Mouse (Mus musculus) gastrocnemius, postnatal 25 days (tissue): ENCODE measurements around the gene Maml1. TPM values are rescaled to one million over a fixed set of nuclear protein-coding genes. Genes with fewer than 3 reads are reported as not detected.
"Not testable (repeated sequence)": the region's sequence is repeated elsewhere in the genome, so short reads cannot be mapped to it uniquely, and the experiment has no call there.

ENCODE experiments used
- DNase-seq: peaks from one replicate; pipeline ENCODE4 v3.0.0; 2022
- long read RNA-seq, 2 experiments: library from polyadenylated mRNA; stranded (forward); transcript quantifications; one replicate each; pipeline ENCODE4 v2.0.0; 2021
- total RNA-seq, 2 experiments: library from RNA; stranded (reverse); gene quantifications; 1 replicate in 1 of 2; 2 replicates in 1 of 2; pipeline ENCODE4 v1.2.3; 2021

Gene Maml1
- total RNA-seq: 1 to 10 TPM; 5.1 to 5.8 TPM
- long read RNA-seq, experiment 1: 0 reads
- long read RNA-seq, experiment 2, partial matches to known transcripts: 0 of 1 reads
- long read RNA-seq, experiment 2, other reads (novel, unspliced or antisense): 1 of 1 reads

DNA sequence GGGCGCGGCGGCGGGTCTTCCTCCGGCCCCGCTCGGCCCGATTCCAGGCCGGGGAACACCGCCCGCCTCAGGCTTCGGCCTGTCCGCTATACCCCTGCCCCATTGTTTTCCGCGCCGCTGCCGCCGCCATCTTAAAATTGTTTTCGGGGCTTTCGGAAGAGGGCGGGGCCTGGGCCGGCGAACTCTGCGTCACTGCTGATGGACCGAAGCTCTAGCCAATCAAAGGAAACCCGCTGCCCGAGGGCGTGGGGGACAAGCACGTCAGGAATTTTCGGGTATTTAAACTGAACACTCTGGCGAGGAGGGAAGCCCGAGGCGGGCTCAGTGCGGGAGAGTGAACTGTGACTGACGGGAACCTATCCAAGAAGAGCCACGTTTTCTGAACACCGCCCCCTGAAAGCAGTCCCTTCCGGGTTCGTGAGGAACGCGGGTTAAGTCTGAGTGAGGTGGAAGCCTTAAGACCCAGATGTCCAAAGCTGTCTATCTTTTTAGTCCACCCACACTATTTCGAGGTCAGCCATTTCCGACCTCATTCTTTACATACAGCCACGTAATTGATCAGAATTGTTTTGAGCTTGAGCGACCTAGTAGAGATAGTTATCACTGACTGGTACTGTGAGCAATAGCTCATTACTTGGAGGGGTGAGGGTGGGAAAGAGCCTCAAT lies at the start of gene Maml1:
TSS of gene Maml1 (minus strand) at position 122 of the 666 bp plus-strand sequence.
- peak; percentile 96 for DNase-seq

GRCm38 (mm10) chr11:50336891-50337290 lies 44.8 kb upstream of the Maml1 start:
- no peak for DNase-seq

DNA sequence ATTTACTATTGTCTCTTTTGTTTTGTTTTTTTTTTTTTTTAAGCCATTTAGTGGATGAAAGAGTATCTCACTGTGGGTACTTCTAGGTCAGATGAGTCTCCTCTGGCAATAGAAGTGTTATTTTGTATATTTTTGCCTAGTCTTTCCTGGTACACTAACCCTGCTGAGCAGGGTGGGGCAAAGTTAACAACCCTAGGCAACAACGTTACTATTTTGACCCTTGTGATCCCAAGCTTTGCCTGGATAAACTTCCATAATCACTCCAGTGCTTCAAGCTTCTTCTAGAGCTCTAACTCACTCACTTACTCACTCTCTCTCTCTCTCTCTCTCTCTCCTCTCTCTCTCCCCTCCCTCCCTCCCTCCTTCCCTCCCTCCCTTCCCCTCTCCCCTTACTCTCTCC lies 44.0 kb upstream of the Maml1 start:
- DNase-seq: no peak

DNA sequence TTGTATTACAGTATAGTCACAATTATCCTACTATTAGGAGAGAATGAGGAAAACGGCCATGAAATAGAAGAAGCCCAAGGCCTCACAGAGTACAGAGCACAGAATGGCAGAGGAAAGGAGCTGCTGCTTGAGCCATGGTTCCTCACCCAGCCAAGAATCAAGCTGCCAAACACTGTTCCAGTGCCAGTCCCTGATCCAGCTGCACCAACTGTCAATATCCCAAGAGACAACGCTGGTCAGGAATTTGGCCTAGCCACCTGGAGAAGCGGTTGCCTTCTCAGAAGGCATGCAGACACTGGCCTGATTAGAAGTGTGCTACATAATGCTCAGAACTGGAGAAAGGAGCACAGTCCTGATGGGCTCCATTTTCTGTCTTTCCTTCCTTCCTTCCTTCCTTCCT lies 41.1 kb upstream of the Maml1 start:
- DNase-seq: peak; percentile 59

- no peak for DNase-seq
These were observed 37.3 kb upstream of the Maml1 start for GRCm38 (mm10) chr11:50329378-50329777.

GRCm38 (mm10) chr11:50328075-50328625 lies 36.0 kb upstream of the Maml1 start:
- DNase-seq: no peak

DNA sequence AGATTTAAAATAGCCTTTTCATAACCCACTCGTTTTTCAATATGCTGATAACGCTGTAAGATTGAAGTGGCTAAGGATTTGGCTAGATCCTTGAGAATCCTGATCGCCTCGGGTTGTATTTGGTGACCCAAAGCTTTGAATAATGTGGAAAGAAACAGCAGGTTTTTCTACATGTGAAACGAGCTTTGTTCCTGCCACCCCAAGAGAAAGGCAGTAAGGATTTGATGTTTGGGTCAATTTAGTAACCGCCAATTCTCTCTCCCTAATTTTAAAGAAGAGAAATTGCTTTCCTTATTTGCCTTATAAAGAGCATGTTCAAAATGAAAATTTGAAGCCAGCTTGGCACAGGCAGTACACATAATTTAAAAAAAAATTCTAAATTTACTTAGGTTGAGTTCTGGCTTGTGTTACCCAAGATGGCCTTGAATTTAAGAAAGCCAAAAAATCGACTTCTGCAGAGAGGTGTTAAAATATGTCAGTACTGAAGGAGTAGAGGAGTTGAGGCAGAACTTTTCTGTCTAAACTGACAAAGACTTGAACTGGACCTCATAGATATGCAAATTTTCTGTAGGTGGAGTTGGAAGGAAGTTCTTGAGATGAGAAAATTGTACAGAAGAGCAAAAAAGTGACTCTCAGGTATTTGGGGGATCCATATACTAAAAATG lies 34.3 kb upstream of the Maml1 start:
- DNase-seq: no peak

DNA sequence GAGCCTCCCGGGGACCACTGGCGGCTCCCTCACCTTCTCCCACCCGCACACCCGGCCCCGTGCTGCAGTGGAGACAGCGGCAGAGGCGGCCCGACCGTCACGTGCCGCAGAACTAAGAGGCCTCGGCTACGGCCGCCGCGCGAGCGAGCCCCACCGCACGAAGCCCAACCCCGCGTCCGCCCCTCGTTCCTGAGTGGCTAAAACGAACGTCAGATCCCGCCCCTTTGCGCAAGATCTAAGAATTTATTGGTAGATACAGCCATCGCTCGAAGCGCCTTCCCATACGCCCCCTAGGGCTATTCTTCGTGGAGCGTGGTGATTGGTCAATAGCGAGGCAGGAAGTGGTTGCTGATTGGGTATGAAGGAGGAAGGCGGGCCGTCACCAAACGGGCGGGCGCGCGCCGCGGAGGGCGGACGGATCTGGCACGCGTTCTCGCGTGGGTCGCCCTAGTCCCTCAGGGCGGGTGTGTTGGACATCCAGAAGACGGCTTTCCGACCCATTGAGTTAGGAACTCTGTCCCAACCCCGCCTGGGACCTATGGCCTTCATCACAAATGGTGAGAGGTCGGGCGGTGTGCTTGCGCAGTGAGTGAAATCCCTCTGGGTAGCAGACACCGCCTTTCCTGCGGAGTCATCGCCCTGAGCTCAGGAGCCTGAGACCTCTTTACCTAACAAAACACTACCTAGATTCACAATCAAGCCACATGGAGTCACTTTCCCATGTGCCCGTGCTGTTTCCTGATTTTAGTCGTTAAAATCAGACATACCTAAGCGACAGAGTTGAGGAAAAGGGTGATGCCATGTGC lies 33.6 kb upstream of the Maml1 start, which contains the start of gene Canx:
TSS of gene Canx (minus strand) at position 178 of the 806 bp plus-strand sequence.
- peak; percentile 97 for DNase-seq

DNA sequence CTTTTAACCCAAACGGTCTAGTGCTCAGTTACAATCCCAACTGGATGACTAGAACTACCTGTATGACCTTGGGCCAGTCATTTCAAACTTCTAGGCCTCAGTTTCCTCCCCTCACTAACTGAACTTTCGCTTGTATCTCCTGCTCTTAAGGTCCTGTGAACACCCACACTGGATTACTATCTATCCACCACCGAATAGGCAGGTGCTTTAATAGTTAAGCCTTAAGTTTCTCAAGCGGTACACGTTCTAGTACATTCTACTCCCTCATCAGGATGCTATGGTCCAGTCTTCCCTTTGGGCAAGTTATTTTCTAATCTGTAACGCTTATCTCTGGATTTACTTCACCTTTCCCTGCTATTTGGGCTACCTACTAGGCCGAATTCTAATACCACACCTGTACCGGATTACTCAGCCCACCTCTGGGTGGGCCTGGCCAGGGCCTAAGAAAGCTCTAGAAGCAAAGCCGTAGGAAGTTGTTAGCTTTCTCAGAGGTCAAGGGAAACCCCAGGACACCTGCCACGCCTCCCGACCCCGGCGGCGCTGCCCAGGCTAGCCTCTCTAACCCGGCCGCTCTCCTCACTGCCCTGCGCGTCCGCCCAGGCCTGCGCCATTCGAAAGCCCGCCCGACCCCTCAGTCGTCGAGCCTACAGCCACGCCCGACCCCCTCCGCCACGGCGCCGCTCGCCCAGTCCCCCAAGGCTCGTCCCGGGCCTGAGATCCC lies 32.8 kb upstream of the Maml1 start:
- no peak for DNase-seq

- DNase-seq: no peak
These were observed 31.7 kb upstream of the Maml1 start for GRCm38 (mm10) chr11:50323843-50324242.

- DNase-seq: no peak
These were observed 30.2 kb upstream of the Maml1 start for GRCm38 (mm10) chr11:50322345-50322744.

DNA sequence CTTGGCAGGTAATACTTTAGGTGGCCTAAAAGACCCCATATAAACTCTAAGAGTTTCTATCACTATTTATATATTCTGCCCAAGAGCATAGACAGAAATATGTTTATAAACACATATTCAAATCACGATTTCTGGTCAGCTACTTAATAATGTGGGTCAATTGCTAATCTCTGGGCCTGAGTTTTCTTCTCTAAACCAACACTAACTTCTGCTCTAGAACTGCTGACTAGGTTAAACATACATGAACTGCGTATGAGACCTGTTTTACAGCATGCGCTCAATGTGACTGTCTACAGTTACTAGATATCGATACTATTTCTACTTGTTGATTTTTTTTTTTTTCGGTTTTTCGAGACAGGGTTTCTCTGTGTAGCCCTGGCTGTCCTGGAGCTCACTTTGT lies 29.1 kb upstream of the Maml1 start:
- DNase-seq: no peak

DNA sequence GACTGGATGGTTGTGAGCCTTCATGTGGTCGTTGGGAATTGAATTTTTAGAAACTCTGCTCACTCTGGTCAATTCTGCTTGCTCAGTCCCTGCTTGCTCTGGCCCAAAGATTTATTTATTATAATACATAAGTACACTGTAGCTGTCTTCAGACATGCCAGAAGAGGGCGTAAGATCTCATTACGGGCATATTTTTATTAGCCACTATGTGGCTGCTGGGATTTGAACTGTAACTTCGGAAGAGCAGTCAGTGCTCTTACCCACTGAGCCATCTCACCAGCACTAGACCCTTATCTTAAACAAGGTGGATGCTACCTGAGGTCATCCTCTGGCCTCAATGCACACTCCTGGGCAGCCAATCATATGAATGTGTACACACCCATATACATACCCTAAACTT lies 27.2 kb upstream of the Maml1 start:
- DNase-seq: not testable (repeated sequence)

DNA sequence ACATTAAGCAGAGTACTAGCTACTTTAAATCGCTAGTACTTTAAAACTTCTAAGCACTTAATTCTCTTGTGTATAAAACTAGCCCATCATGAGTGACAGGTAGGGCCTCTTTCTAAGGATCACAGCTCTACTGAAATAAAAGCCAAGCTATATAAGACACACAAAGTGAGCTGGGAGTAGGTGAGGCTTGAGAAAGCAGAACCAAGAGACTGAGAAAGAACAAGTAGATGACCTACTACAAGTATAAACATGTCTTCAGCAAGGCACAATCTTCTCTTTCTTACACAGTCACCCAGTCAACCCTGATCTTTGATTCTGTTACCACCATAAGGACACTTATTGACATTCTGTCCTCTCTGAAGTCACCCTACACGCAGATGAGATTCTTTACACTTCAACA lies 20.7 kb upstream of the Maml1 start:
- DNase-seq: no peak

DNA sequence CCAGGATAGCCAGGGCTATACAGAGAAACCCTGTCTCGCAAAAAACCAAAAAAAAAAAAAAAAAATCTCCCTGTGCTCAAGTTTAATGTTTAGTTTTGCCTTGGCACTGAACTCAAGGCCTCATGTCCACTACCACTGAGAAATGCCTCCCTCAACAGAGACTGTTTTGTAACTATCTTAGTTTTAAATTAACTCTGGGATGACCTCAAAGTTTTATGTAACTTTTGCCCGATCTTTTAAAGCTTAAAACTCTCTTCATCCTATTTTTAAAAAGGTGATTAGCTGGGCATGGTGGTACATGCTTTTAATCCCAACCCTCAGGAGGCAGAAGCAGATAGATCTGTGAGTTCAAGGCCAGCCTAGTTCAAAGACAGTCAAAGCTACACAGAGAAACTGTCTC lies 11.3 kb upstream of the Maml1 start:
- no peak for DNase-seq

DNA sequence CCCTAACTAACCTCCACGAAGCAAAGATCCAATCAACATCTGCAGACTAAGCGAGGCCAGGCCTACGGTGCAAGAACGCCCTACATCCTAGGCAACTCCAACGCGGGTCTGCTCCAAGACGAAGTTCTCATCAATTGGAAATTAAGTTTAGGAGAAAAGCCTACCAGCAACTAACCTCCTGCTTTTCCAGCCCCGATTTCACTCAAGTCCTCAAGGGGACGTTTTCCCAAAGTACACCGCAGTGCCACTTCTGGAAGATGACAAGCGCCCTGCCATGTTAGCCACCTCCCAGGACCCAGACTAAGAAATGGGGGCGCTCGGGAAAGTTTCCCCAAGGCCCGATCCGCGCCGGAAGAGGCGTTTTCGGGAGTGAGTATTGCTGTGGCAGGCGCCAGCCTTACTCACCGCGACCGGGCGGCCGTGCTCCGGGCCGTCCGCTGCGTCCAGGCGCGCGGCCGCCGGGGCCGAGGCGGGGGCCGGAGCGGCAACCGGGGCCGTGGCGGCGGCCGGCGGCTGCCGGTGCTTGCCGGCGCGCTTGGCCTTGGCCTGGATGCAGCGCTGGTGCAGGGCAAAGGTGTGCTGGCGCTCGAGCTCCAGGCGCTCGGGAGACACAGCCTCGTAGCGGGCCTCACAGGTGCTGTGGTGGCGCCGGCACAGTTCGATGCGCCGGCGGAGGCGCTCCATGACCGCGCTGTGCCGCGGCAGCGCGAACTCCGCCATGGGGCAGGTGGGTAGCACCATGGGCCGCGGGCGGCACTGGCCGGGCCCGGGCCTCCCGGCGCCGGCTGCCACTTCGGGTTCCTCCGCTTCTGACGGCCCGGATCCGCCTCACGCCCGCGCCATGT lies 568 bp downstream of the Maml1 start:
- DNase-seq: no peak

- no peak for DNase-seq
These were observed 1.5 kb downstream of the Maml1 start for GRCm38 (mm10) chr11:50290486-50291225.

GRCm38 (mm10) chr11:50286428-50286827 lies 5.7 kb downstream of the Maml1 start:
- no peak for DNase-seq

- DNase-seq: no peak
These were observed 6.4 kb downstream of the Maml1 start for GRCm38 (mm10) chr11:50285696-50286095.

DNA sequence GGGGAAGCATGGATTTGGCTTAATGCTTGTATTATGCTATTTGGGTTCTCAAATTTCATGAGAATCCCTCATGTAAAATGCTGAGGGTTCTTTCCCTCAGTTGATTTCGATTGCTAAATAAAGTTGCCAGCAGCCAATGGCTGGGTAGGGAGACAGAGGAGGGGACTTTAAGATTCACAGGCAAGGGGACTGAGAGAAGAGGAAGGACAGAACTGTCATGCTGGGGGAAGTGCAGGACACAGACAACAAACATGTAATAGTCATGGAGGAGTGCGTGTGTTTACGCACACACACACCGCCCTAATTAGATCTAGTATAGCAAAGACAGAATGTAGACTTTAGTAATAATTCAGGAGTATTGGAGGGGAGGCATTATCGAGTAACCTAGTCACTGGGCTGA lies 6.8 kb downstream of the Maml1 start:
- DNase-seq: no peak
